Mouse (Mus musculus): Measurements from ENCODE around the gene Mettl21a.

GRCm38 (mm10) chr1:64616076-64616475 is 966 bp downstream of the Mettl21a start:
- no peak for TF ChIP-seq ZKSCAN1 (IDR thresholded peaks at IDR 0.05; ENCODE audit: low read depth, low read length)
- TF ChIP-seq CTCF (IDR thresholded peaks at IDR 0.05 in 2 of 3, conservative IDR thresholded peaks at IDR 0.05 in 1 of 3; ENCODE audit: control insufficient read depth in 1 of 3, insufficient read depth in 1 of 3, low read depth in 2 of 3, low read length in 3 of 3, poor library complexity in 1 of 3, severe bottlenecking in 1 of 3), result no peak
- TF ChIP-seq MYC (IDR thresholded peaks at IDR 0.05; ENCODE audit: low read depth, low read length), result no peak
